Mouse (Mus musculus) E14TG2a.4 (cell line): ENCODE measurements around the gene Camsap2.

ENCODE experiments used
- H3K27me3 ChIP-seq: 2 replicates; pipeline ENCODE4 v1.6.1; 2014; ENCODE audit warnings: low read length, control low read depth; ENCODE audit not compliant: insufficient read depth
- H3K36me3 ChIP-seq: 2 replicates; pipeline ENCODE4 v1.6.1; 2014; ENCODE audit warnings: low read length, control low read depth; ENCODE audit not compliant: insufficient read depth
- H3K4me1 ChIP-seq: replicated peaks from 2 replicates; pipeline ENCODE4 v1.6.1; 2014; ENCODE audit warnings: low read depth, low read length, control low read depth
- H3K4me3 ChIP-seq: replicated peaks from 2 replicates; pipeline ENCODE4 v1.5.1; 2014; ENCODE audit warnings: mild to moderate bottlenecking, low read length
- H3K9me3 ChIP-seq: 2 replicates; pipeline ENCODE4 v1.6.1; 2014; ENCODE audit warnings: low read length, control low read depth
- CTCF ChIP-seq: conservative IDR thresholded peaks from 2 replicates; pipeline ENCODE4 v1.5.1; 2014; ENCODE audit warnings: low read length
- NANOG ChIP-seq: IDR thresholded peaks from 2 replicates; pipeline ENCODE4 v1.6.1; 2014; ENCODE audit warnings: borderline replicate concordance, low read length, mixed read lengths
- POU5F1 ChIP-seq: IDR thresholded peaks from 2 replicates; pipeline ENCODE4 v1.6.1; 2014; ENCODE audit warnings: low read length, borderline replicate concordance

Gene Camsap2

DNA sequence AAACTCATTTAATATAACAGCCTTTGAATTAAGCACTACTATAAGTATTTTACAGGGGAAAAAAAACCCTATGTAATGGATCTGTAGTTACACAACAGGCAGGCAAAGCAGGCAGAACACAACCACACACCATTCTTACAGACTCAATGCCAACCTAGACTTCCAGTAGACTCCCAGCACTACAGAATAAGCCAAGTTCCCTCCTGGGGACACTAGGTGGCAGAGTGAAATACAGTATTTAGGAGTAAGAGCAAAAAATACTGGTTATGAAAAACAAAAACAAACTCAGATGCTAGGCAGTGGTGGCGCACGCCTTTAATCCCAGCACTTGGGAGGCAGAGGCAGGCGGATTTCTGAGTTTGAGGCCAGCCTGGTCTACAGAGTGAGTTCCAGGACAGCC is 39.5 kb downstream of the Camsap2 start:
- TF ChIP-seq CTCF (peak; percentile 19), POU5F1 (no peak)

DNA sequence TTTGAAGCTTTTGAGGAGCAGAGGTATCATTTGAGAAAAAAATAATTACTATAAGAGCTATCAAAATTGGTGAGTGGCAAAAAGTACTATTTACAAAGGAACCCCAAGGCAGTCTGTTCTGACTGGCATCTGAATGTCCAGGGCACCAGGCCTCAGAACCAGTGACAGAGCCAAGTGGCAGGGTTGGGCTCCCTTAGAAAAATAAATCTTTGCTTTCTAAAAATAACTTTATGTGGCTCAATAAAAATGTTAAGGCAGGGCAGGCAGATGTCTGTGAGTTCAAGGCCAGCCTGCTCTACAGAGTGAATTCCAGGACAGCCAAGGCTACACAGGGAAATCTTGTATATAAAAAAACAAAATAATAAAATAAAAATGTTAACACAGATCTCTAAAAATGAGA is 51.9 kb downstream of the Camsap2 start:
- H3K9me3 ChIP-seq = no peaks in the 10 kb centered on the region
- peaks cover 3% of the 10 kb centered on the region; the same call in 1 of the 2 replicates for H3K36me3 ChIP-seq
- peaks cover 8% of the 10 kb centered on the region; the same call in 1 of the 2 replicates for H3K4me1 ChIP-seq
- no peak overlapping the region for H3K4me3 ChIP-seq
- no peak for TF ChIP-seq POU5F1
- no peak for TF ChIP-seq CTCF
- TF ChIP-seq NANOG = no peak
- no peaks in the 10 kb centered on the region for H3K27me3 ChIP-seq

More for the DNA sequence above, 39.5 kb downstream of the Camsap2 start:
- Histone ChIP-seq H3K4me1 (no peaks in the 10 kb centered on the region), H3K9me3 (no peaks in the 10 kb centered on the region), H3K27me3 (no peaks in the 10 kb centered on the region), H3K4me3 (no peak overlapping the region), H3K36me3 (no peaks in the 10 kb centered on the region)

DNA sequence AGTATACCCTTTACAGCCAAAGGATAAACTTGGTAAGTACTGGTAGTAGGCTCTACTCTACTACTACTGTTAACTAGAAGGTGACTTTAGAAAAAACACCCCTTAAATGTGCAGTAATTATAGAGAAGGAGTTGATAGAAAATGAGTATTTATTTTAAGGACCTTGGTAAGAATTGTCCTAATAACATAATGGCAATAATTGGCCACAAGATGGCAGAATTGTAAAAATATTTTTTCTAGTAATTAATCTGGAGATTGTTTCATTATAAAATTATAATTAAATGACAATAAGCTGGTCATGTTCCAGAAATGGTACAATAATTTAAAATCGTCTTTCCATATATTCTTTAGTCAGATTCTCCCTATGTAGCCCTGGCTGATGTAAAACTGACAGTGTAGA is 56.1 kb downstream of the Camsap2 start:
- Histone ChIP-seq H3K36me3 (peaks cover 9% of the 10 kb centered on the region), H3K4me1 (peaks cover 3% of the 10 kb centered on the region; the same call in 1 of the 2 replicates), H3K9me3 (no peaks in the 10 kb centered on the region), H3K4me3 (no peak overlapping the region), H3K27me3 (no peaks in the 10 kb centered on the region)
- no peak for TF ChIP-seq NANOG
- no peak for TF ChIP-seq POU5F1
- peak; percentile 29 for TF ChIP-seq CTCF

DNA sequence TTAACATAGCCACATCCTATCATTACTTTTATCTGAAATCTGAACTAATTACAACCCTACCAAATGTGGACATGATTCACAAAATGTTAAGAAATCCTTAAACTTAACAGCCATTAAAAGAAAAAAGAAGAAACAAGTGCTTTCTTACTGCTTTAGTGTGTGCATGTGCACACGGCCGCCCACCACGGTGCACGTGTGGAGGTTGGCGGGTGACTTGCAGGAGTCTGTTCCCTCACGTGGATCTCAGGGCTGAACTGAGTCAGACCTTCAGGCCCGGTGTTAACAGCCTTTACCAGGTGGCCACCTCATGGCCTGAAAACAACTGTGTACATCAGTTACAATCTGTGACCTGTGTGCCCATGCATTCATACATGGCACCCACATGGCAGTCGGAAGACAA is 68.5 kb downstream of the Camsap2 start:
- H3K9me3 ChIP-seq = no peaks in the 10 kb centered on the region
- H3K27me3 ChIP-seq = no peaks in the 10 kb centered on the region
- H3K36me3 ChIP-seq = peaks cover 89% of the 10 kb centered on the region
- no peak overlapping the region for H3K4me3 ChIP-seq
- H3K4me1 ChIP-seq = peaks cover 6% of the 10 kb centered on the region; the same call in 1 of the 2 replicates
- TF ChIP-seq POU5F1 (no peak), CTCF (no peak), NANOG (no peak)

DNA sequence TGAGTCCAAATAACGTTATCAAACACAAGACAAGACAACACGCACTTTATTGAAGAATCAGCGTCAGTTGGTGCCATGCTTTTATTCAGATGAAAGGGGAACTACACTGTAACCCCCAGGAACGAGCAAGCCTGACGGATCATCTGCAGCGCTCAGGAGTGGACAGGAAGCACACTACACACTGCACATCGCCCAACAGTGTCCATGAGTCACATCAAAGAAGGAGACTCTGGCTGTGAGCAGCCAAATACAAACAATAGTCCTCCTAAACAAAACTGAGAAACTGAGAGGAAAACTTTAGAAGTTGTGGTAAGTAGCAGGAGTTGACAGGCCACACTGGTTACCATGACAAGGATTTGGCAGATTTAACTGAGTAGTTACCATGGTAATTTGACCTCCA is 77.7 kb downstream of the Camsap2 start:
- Histone ChIP-seq H3K27me3 (peaks cover 6% of the 10 kb centered on the region), H3K36me3 (peaks cover 32% of the 10 kb centered on the region), H3K4me3 (no peak overlapping the region), H3K4me1 (peaks cover 6% of the 10 kb centered on the region; the same call in 1 of the 2 replicates), H3K9me3 (no peaks in the 10 kb centered on the region)
- TF ChIP-seq NANOG (no peak), CTCF (no peak)

DNA sequence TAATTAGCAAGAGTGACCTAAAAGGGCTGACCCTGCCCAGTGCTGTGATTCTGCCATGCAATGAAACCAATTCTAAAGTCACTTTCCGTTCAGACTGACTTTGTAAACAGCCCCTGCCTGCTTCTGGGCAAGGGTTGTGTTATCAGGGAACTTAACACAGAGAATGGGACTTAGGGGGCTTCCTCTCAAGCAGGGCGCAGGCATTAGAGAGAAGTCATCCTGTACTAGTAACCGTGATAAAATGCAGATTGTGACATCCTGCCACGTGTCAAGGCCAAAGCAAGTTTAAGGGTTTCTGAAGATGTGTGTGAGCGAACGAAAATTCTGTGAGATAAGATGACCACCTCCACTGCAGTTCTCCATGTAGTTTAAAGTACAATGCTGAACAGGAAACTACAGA is 79.8 kb downstream of the Camsap2 start:
- TF ChIP-seq NANOG (no peak), CTCF (no peak), POU5F1 (no peak)
- Histone ChIP-seq H3K4me3 (no peak overlapping the region), H3K27me3 (peaks cover 27% of the 10 kb centered on the region), H3K9me3 (no peaks in the 10 kb centered on the region), H3K4me1 (peaks cover 22% of the 10 kb centered on the region), H3K36me3 (peaks cover 11% of the 10 kb centered on the region)

DNA sequence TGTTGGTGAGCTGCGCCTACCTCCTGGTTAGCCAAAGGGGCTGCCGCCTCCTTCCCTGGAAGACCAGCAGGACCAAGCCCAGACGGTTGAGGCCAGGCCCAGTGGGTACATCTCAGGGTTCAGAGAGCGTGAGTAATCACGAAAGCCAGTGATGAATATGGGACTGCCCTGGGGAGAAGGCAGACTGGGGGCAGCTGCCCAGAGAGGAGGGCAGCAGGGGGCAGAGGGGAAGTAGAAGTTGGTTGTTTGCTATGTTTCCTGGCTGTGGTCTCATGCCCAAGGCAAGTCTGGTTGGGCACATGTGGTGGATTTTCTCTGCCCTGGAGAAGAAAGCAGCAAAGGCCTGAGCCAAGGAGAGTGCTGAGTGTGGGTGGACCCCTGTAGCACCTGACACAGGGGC is 82.5 kb downstream of the Camsap2 start:
- H3K36me3 ChIP-seq = peaks cover 2% of the 10 kb centered on the region; the same call in 1 of the 2 replicates
- TF ChIP-seq POU5F1 (no peak), CTCF (no peak), NANOG (no peak)
- H3K27me3 ChIP-seq = peaks cover 52% of the 10 kb centered on the region
- H3K4me3 ChIP-seq = no peak overlapping the region
- no peaks in the 10 kb centered on the region for H3K9me3 ChIP-seq
- H3K4me1 ChIP-seq = peaks cover 31% of the 10 kb centered on the region

DNA sequence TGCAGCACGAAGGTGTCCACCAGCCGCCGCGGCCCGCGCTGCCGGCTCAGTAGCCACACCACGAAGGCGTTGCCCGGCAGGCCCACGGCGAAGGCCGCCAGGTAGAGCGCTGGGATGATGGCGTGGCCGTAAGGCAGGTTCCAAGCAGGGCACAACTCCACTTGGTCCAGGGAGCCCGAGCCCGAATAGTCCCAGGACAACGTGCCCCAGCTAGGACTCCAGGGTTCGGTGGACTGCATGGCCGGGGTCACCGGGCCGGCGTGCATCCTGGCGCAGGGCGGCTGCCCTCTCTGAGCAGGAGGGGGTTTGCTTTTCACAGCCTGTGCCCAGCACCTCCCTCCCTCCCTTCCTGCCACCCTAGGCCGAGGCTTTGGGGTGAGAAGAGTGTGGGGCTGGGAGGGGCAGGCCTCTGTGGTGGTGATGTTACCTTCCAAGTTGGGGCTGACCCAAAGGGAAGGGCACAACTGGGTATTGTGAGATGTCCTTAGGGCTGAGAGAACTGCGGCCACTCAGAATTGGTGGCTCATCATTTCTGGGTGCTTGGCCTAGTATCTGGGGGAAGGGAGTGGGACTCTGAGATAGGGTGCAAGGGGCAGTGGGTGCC is 85.2 kb downstream of the Camsap2 start, which contains the start of gene Gpr25:
Gpr25 (minus strand) TSS at position 239 of the 604 bp plus-strand sequence.
- Histone ChIP-seq H3K27me3 (peaks cover 72% of the 10 kb centered on the region), H3K4me1 (peaks cover 31% of the 10 kb centered on the region), H3K4me3 (peak within 1 kb of the TSS; percentile 81), H3K36me3 (no peaks in the 10 kb centered on the region), H3K9me3 (no peaks in the 10 kb centered on the region)
- TF ChIP-seq POU5F1 (no peak), CTCF (no peak), NANOG (no peak)

DNA sequence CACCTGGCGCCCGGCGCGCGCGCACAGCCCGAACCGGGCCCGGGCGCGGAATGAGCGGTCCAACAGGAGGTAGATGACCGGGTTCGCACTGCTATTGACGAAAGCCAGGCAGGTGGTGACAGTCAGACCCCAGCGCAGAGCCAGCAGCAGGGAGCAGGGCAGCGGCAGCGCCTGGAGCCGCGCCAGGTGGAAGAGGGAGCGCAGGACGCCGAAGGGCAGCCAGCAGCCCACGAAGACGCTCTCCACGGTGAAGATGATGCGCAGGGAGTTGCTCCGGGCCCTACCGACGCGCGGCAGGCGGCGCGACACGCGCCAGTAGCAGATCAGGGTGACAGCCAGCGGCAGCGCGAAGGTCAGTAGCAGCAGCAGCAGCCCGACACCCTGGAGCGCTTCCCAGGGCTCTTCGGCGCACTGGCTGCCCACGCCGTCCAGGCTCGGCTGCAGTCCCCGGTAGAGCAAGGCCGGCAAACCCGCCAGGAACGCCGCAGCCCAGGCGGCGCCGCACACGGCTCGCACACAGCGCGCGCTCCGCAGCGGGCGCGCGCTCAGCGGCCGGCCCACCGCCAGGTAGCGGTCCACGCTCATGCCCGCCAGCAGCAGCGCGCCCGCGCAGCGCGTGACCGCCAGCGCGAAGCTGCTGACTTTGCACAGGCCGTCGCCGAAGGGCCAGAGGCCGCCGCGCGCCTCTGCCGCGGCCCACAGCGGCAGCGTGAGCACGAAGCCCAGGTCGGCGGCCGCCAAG is 85.8 kb downstream of the Camsap2 start:
- Histone ChIP-seq H3K4me3 (peak overlapping the region; percentile 81), H3K27me3 (peaks cover 75% of the 10 kb centered on the region), H3K9me3 (no peaks in the 10 kb centered on the region), H3K36me3 (no peaks in the 10 kb centered on the region), H3K4me1 (peaks cover 36% of the 10 kb centered on the region)
- TF ChIP-seq NANOG = no peak
